Mouse (Mus musculus) retina, postnatal 7 days (tissue): ENCODE data around the gene Ddit4.

Experiments used
- DNase-seq: peaks from one replicate; pipeline ENCODE4 v3.0.0-alpha.2; 2012; ENCODE audit warnings: low read depth, low spot score

Ddit4 gene

DNA sequence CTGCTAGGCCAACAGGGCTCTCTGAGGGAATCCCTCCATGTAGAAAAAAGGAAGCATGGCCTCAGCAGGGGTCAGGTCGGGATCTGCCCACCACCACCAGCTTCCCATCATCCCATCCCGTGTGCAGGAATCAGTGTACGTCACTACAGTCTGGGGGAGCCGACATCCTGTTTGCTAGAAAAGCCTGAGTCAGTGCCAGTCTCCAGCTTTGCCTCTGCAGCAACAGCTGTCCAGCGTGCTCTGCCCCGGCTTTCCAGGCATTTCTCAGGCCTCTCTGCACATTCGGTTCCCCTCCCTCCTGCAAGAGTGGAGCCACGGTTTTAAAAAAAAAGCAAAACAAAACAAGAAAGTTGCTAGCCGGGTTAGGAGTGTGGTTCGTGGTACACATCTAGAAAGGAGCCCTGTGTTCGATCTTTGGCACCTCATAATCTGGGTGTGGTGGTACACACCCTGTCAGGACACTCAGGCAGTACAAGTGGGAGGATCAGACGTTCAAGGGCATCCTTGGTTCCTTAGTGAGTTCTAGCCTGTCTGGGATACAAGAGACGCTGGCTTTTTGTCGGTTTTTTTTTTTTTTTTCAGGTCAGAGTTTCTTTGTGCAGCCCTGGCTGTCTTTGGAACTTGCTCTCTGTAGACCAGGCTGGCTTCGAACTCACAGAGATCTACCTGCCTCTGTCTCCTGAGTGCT is 32.0 kb downstream of the Ddit4 start:
- DNase-seq = no peak

DNA sequence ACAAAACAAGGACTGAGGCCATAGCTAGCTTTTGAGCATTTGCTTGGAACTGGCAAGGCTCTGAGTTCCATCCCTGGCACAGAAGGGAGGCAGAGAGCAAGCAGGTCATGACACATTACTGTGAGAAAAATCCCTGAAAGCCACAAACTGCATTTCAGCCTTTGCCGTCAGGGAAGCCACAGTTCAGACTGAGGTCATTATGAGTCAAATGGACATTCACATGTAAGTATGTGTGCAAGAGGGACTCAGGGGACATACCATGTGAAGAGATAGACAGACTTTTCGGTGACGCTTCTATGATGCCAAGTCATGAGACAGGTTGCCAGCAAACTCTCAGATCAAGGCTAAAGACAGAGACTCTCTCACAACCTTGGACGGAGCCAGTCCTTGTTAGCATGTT is 33.5 kb downstream of the Ddit4 start:
- no peak for DNase-seq

DNA sequence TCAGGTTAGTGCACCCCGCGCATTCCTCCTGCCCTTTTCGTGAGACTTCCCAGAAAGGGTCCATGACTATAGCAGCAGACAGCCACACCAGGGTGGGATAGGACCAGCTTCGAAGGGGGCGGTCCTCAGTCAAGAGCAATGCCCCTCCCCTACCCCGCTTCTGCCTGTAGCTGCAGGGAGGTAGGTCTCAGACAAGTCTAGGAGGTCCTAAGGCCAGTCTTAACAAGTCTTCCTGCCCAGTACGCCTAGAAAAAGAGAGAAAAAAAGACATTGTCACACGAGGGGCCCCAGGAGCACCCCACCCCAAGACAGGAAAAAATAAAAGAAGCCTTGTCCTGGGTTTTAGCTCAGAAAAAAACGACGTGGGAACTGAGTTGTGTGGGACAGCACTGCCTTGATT is 35.0 kb downstream of the Ddit4 start:
- DNase-seq = no peak

GRCm38 (mm10) chr10:59916159-59916558 is 35.5 kb downstream of the Ddit4 start:
- no peak for DNase-seq

DNA sequence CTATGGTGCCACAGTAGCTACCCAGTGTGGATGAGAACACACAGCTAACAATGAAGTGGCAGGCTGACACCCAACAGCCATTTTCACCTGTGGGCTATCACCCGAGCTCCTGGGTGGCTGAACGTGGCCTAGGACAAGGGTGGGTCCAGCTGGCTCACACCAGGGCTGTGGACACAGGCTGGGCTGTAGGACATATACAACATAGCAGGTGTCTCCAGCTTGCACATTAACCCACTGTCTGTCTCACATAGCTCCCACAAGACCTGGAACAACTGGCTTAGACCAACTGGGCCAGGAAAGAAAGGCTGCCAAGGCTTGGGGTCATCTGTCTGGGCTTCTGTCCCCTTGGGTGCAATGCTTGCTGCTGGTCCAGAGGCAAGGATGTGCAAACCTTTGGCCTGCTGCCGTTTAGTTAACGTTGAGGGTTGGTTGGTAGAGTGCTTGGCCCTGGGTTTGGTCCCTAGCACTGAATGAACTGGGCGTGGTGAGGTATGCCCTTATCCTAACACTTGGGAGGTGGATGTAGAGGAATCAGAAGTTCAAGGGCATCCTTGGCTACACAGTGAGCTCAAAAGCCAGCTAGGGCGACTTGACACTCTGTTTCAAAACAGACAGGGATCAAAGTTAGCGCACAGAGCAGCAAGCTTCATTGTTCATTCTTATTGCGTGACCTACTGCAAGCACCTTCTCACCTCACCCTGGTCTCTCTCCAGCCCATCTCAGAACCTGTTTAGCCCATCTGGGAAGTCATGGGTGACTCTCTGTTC is 36.3 kb downstream of the Ddit4 start:
- no peak for DNase-seq

GRCm38 (mm10) chr10:59911561-59912198 is 40.0 kb downstream of the Ddit4 start:
- no peak for DNase-seq

GRCm38 (mm10) chr10:59911091-59911490 is 40.5 kb downstream of the Ddit4 start:
- no peak for DNase-seq

- no peak for DNase-seq
Observed at GRCm38 (mm10) chr10:59909357-59909847, 42.2 kb downstream of the Ddit4 start.

- DNase-seq = no peak
Observed at GRCm38 (mm10) chr10:59908776-59909315, 42.8 kb downstream of the Ddit4 start.

DNA sequence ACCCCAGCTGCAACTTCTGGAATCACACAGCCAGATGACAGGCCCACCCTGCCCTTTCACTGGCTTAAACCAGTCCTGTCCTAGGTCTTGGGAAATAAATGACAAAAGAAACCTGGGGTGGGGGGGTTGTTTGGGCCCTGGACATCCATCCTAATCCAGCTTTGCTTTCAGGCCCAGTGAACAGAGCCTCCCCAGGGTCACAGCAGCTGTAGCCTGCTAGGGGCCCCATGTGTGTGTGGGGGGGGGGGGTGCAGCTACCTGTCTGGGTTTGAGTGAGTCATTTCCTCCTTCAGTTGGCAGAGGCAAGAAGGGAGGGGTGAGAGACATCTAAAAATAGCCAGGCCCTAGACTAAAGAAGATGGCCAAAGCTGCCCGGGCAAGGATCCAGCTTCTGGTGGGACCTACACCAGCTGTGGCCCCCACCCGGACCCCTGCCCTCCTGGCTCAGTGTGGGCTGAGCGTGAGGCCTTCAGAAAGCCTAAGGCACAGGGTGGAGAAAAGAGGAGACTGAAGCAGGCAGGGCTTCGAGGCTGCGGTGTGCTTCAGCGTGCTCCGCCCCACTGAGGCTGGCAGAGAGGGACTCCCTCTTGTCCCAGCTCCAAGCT is 43.8 kb downstream of the Ddit4 start:
- DNase-seq = no peak

GRCm38 (mm10) chr10:59907080-59907609 is 44.5 kb downstream of the Ddit4 start:
- no peak for DNase-seq

DNA sequence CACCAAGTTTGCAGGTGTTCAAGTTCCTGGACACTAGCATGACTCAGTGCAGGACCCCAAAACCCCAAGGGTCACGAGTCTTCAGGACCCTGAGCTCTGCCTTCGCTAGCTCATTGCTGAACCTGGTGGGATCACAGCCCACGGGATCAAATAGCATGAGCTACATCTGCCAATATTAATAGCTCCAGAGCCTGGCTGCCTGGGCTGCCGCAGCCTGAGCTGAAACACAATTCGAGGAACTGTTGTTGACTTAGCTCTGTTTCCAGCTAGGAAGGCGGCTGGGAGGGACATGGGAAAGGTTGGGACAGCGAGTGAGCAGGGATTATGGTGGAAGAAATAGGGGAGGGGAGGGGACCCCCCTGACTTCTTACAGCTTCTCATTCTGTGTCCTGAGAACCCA is 48.5 kb downstream of the Ddit4 start:
- DNase-seq = no peak

DNA sequence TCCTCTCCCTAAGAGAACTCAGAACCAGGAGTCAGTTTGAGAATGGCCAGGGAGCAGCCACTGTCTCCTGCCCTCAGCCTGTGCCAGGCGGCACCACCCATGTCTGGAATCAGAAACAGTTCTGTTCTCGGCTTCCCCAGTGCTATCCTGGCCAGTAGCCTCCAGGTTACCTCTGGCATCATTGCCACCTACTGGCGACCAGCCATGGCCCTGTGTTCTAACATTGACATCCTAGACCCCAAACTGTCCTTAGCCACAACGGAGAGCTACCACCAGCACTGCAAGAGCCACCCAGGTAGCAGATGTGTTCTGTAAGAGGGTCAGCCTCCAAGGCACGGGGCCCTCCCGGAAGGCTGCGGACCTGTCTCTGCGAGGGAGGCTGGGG is 49.0 kb downstream of the Ddit4 start:
- no peak for DNase-seq

GRCm38 (mm10) chr10:59901986-59902605 is 49.5 kb downstream of the Ddit4 start:
- no peak for DNase-seq

- no peak for DNase-seq
Observed at GRCm38 (mm10) chr10:59901463-59901862, 50.2 kb downstream of the Ddit4 start.

GRCm38 (mm10) chr10:59900939-59901338 is 50.7 kb downstream of the Ddit4 start:
- DNase-seq = no peak

GRCm38 (mm10) chr10:59900174-59900435 is 51.5 kb downstream of the Ddit4 start:
- DNase-seq = no peak
